Mouse (Mus musculus): ENCODE measurements around the gene Cd3eap. TPM values are rescaled to one million over a fixed set of nuclear protein-coding genes. Genes with fewer than 3 reads are reported as not detected.

Gene Cd3eap
- polyA plus RNA-seq, 1 experiment from 2014 or later: 7.8 TPM

GRCm38 (mm10) chr7:19359892-19360641, 784 bp upstream of the Cd3eap start:
- under 1% methylated on average over 45 of the region's 45 CpGs for WGBS (ENCODE audit: insufficient replicate concordance)

GRCm38 (mm10) chr7:19358634-19359033, 649 bp downstream of the Cd3eap start:
- WGBS (ENCODE audit: insufficient replicate concordance): 9% methylated on average over 13 of the region's 13 CpGs
- ATAC-seq (no peak), DNase-seq (no peak)
- H3K9me3 ChIP-seq (ENCODE audit: low read length): no peaks in the 10 kb centered on the region
- peaks cover 16% of the 10 kb centered on the region for H3K36me3 ChIP-seq (replicated peaks; ENCODE audit: insufficient read depth, low read length)
- peak overlapping the region; percentile 99 for H3K4me2 ChIP-seq (ENCODE audit: low read depth, low read length)
- H3K27ac ChIP-seq (ENCODE audit: low read depth): no peak overlapping the region
- peak overlapping the region; percentile 63 for H3K9ac ChIP-seq (replicated peaks)
- H3K27me3 ChIP-seq (ENCODE audit: insufficient read depth, low read length): no peaks in the 10 kb centered on the region
- TF ChIP-seq CTCF (IDR thresholded peaks at IDR 0.05; ENCODE audit: low read depth): no peak
- TF ChIP-seq EP300 (IDR thresholded peaks at IDR 0.05; ENCODE audit: low read depth): no peak
- H3K4me1 ChIP-seq (ENCODE audit: insufficient read depth): peaks cover 46% of the 10 kb centered on the region
- peak overlapping the region; percentile 65 for H3K4me3 ChIP-seq (ENCODE audit: low read depth, low read length)

More at GRCm38 (mm10) chr7:19359892-19360641, 784 bp upstream of the Cd3eap start:
- H3K27me3 ChIP-seq (ENCODE audit: insufficient read depth, low read length): no peaks in the 10 kb centered on the region
- TF ChIP-seq EP300 (IDR thresholded peaks at IDR 0.05; ENCODE audit: low read depth): no peak
- no peak for TF ChIP-seq CTCF (IDR thresholded peaks at IDR 0.05; ENCODE audit: low read depth)
- DNase-seq: peak; percentile 79
- peaks cover 46% of the 10 kb centered on the region for H3K4me1 ChIP-seq (ENCODE audit: insufficient read depth)
- peak overlapping the region; percentile 63 for H3K9ac ChIP-seq (replicated peaks)
- peak; percentile 59 for ATAC-seq
- no peaks in the 10 kb centered on the region for H3K9me3 ChIP-seq (ENCODE audit: low read length)
- peak overlapping the region; percentile 67 for H3K27ac ChIP-seq (ENCODE audit: low read depth)
- peak overlapping the region; percentile 99 for H3K4me2 ChIP-seq (ENCODE audit: low read depth, low read length)
- H3K36me3 ChIP-seq (replicated peaks; ENCODE audit: insufficient read depth, low read length): peaks cover 11% of the 10 kb centered on the region
- H3K4me3 ChIP-seq (ENCODE audit: low read depth, low read length): peak overlapping the region; percentile 65

- H3K27me3 ChIP-seq (ENCODE audit: insufficient read depth, low read length): no peaks in the 10 kb centered on the region
- H3K27ac ChIP-seq (ENCODE audit: low read depth): no peak overlapping the region
- peaks cover 16% of the 10 kb centered on the region for H3K36me3 ChIP-seq (replicated peaks; ENCODE audit: insufficient read depth, low read length)
- 84% methylated on average over 25 of the region's 25 CpGs for WGBS (ENCODE audit: insufficient replicate concordance)
- H3K9me3 ChIP-seq (ENCODE audit: low read length): no peaks in the 10 kb centered on the region
- peak overlapping the region; percentile 63; the same call in 1 of the 2 replicates for H3K9ac ChIP-seq (replicated peaks)
- peaks cover 45% of the 10 kb centered on the region for H3K4me1 ChIP-seq (ENCODE audit: insufficient read depth)
- TF ChIP-seq EP300 (IDR thresholded peaks at IDR 0.05; ENCODE audit: low read depth) (no peak), CTCF (IDR thresholded peaks at IDR 0.05; ENCODE audit: low read depth) (no peak)
- no peak overlapping the region for H3K4me3 ChIP-seq (ENCODE audit: low read depth, low read length)
- no peak for DNase-seq
- no peak for ATAC-seq
- peak overlapping the region; percentile 99; the same call in 1 of the 2 replicates for H3K4me2 ChIP-seq (ENCODE audit: low read depth, low read length)
These were observed 1.6 kb downstream of the Cd3eap start for GRCm38 (mm10) chr7:19357381-19358375.

- peaks cover 16% of the 10 kb centered on the region for H3K36me3 ChIP-seq (replicated peaks; ENCODE audit: insufficient read depth, low read length)
- H3K4me1 ChIP-seq (ENCODE audit: insufficient read depth): peaks cover 31% of the 10 kb centered on the region
- no peak overlapping the region for H3K27ac ChIP-seq (ENCODE audit: low read depth)
- WGBS (ENCODE audit: insufficient replicate concordance): 70% methylated on average over 10 of the region's 10 CpGs
- H3K27me3 ChIP-seq (ENCODE audit: insufficient read depth, low read length): no peaks in the 10 kb centered on the region
- H3K9me3 ChIP-seq (ENCODE audit: low read length): no peaks in the 10 kb centered on the region
- no peak overlapping the region for H3K9ac ChIP-seq (replicated peaks)
- DNase-seq (no peak), ATAC-seq (no peak)
- H3K4me2 ChIP-seq (ENCODE audit: low read depth, low read length): no peak overlapping the region
- no peak for TF ChIP-seq CTCF (IDR thresholded peaks at IDR 0.05; ENCODE audit: low read depth)
- TF ChIP-seq EP300 (IDR thresholded peaks at IDR 0.05; ENCODE audit: low read depth): no peak
- no peak overlapping the region for H3K4me3 ChIP-seq (ENCODE audit: low read depth, low read length)
These were observed 3.0 kb downstream of the Cd3eap start for GRCm38 (mm10) chr7:19356311-19356710.

- Histone ChIP-seq H3K4me2 (ENCODE audit: low read depth, low read length) (no peak overlapping the region), H3K4me1 (ENCODE audit: insufficient read depth) (peaks cover 18% of the 10 kb centered on the region), H3K27me3 (ENCODE audit: insufficient read depth, low read length) (no peaks in the 10 kb centered on the region), H3K9me3 (ENCODE audit: low read length) (no peaks in the 10 kb centered on the region), H3K27ac (ENCODE audit: low read depth) (no peak overlapping the region), H3K4me3 (ENCODE audit: low read depth, low read length) (no peak overlapping the region), H3K9ac (replicated peaks) (no peak overlapping the region), H3K36me3 (replicated peaks; ENCODE audit: insufficient read depth, low read length) (peaks cover 19% of the 10 kb centered on the region)
- WGBS (ENCODE audit: insufficient replicate concordance): 88% methylated on average over 5 of the region's 5 CpGs
- ATAC-seq (no peak), DNase-seq (no peak)
- TF ChIP-seq CTCF (IDR thresholded peaks at IDR 0.05; ENCODE audit: low read depth): no peak
- no peak for TF ChIP-seq EP300 (IDR thresholded peaks at IDR 0.05; ENCODE audit: low read depth)
These were observed 4.3 kb downstream of the Cd3eap start for GRCm38 (mm10) chr7:19354991-19355390.

- Histone ChIP-seq H3K9ac (replicated peaks) (no peak overlapping the region), H3K27me3 (ENCODE audit: insufficient read depth, low read length) (no peaks in the 10 kb centered on the region), H3K36me3 (replicated peaks; ENCODE audit: insufficient read depth, low read length) (peaks cover 13% of the 10 kb centered on the region), H3K9me3 (ENCODE audit: low read length) (no peaks in the 10 kb centered on the region), H3K4me2 (ENCODE audit: low read depth, low read length) (no peak overlapping the region), H3K4me3 (ENCODE audit: low read depth, low read length) (no peak overlapping the region), H3K4me1 (ENCODE audit: insufficient read depth) (peaks cover 7% of the 10 kb centered on the region), H3K27ac (ENCODE audit: low read depth) (no peak overlapping the region)
- ATAC-seq (no peak), DNase-seq (no peak)
- TF ChIP-seq EP300 (IDR thresholded peaks at IDR 0.05; ENCODE audit: low read depth) (no peak), CTCF (IDR thresholded peaks at IDR 0.05; ENCODE audit: low read depth) (no peak)
- 88% methylated on average over 8 of the region's 8 CpGs for WGBS (ENCODE audit: insufficient replicate concordance)
These were observed 9.1 kb downstream of the Cd3eap start for GRCm38 (mm10) chr7:19350221-19350620.
